Mouse (Mus musculus): ENCODE results near the gene Ctps. TPM values are rescaled to one million over a fixed set of nuclear protein-coding genes. Genes with fewer than 3 reads are reported as not detected.

Ctps gene
- polyA plus RNA-seq (2012), result 0.43 TPM in 2 replicates

DNA sequence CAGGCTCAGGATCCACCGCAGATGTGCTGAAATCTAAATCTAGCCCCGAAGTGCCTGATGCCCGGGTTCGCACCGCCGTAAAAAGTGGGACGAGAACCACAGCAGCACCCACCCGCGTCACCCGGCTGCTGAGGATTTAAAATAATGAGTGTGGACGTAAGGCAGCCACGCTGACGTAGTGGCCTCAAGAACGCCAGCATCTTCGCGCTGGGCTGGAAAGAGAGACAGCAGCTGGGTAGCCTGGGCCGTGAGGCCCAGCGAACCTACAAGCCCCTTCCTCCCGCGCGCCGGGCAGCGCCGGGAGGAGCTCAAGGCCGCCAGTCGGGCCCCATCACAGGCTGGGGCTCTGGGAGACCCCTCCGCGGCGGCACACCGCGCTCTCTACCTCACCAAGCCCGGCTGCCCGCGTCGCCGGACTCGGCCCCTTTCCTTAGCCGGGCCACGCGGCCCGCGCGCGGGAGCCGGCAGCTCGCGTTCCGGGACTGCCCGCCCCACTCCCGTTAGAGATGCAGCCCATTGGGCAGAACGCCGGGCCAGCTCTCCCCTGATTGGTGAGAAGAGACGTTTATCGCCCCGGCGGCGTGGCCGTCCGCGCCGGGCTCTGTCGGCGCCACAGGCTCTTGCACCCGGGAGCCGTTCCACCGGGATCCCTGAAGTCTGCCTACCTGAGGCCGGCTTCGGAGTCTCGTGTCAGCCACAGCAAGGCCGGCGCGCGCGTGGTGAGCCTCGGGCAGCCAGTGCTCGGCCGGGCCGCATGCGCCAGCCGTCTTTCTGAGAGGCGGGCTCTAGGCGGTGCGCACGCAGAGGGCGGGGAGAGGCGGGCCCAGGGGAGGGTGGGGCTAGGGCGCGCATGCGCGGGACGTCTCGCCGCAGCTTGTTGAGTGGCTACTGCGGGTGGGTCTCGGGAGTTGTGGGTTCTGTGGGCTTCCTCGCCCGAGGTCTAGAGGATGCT lies at the start of gene Ctps:
Gene Ctps, minus strand, starts transcription at position 791 of the 952 bp plus-strand sequence.
- Histone ChIP-seq H3K4me3 (replicated peaks) (peak within 1 kb of the TSS; percentile 68), H3K4me1 (ENCODE audit: control insufficient read depth) (peaks cover 44% of the 10 kb centered on the region), H3K27me3 (ENCODE audit: control insufficient read depth) (no peaks in the 10 kb centered on the region), H3K9me3 (ENCODE audit: control insufficient read depth, low read length) (no peaks in the 10 kb centered on the region), H3K36me3 (ENCODE audit: control insufficient read depth) (peaks cover 34% of the 10 kb centered on the region)
- no peak for TF ChIP-seq TAL1 (IDR thresholded peaks at IDR 0.05; ENCODE audit: low read length)
- TF ChIP-seq GATA1 (IDR thresholded peaks at IDR 0.05; ENCODE audit: low read length), result peak; percentile 51

GRCm38 (mm10) chr4:120616199-120617025 lies 46.3 kb upstream of the Ctps start:
- Histone ChIP-seq H3K4me1 (ENCODE audit: control insufficient read depth) (peaks cover 70% of the 10 kb centered on the region), H3K27me3 (ENCODE audit: control insufficient read depth) (no peaks in the 10 kb centered on the region)

DNA sequence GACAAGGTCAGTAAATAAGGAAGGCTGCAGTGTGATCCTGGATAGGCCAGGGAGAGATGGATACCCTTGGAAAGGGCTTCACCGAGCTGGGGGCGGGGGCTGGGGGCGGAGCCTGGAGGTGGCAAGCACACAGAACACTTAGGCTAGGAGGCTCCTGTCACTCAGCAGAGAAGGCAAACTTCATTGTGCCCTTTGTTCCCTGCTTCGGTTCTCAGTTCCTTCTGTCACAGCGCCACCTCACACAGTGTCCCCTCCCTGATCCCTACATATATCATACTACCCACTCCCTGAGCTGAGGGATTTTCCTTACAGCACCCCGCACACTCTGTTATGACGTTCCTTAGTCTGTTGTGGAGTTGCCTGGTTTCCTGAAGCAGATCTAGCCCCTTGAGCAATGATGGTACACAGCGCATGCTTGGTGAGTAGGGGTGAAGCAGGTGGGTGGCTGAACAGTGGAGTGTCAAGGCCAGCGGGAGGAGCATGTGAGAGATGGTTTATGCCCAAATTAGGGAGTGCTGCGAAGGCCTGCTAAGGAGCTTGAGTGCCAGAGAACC lies 45.5 kb upstream of the Ctps start:
- Histone ChIP-seq H3K9me3 (ENCODE audit: control insufficient read depth, low read length) (no peaks in the 10 kb centered on the region), H3K27me3 (ENCODE audit: control insufficient read depth) (no peaks in the 10 kb centered on the region), H3K36me3 (ENCODE audit: control insufficient read depth) (no peaks in the 10 kb centered on the region; the same call in 1 of the 2 replicates), H3K4me3 (replicated peaks) (no peak overlapping the region), H3K4me1 (ENCODE audit: control insufficient read depth) (peaks cover 71% of the 10 kb centered on the region)
- no peak for TF ChIP-seq GATA1 (IDR thresholded peaks at IDR 0.05; ENCODE audit: low read length)
- no peak for TF ChIP-seq TAL1 (IDR thresholded peaks at IDR 0.05; ENCODE audit: low read length)

More at GRCm38 (mm10) chr4:120616199-120617025, 46.3 kb upstream of the Ctps start:
- no peak for TF ChIP-seq GATA1 (IDR thresholded peaks at IDR 0.05; ENCODE audit: low read length)
- no peak for TF ChIP-seq TAL1 (IDR thresholded peaks at IDR 0.05; ENCODE audit: low read length)
- no peaks in the 10 kb centered on the region; the same call in 1 of the 2 replicates for H3K36me3 ChIP-seq (ENCODE audit: control insufficient read depth)
- H3K9me3 ChIP-seq (ENCODE audit: control insufficient read depth, low read length), result no peaks in the 10 kb centered on the region
- no peak overlapping the region for H3K4me3 ChIP-seq (replicated peaks)

DNA sequence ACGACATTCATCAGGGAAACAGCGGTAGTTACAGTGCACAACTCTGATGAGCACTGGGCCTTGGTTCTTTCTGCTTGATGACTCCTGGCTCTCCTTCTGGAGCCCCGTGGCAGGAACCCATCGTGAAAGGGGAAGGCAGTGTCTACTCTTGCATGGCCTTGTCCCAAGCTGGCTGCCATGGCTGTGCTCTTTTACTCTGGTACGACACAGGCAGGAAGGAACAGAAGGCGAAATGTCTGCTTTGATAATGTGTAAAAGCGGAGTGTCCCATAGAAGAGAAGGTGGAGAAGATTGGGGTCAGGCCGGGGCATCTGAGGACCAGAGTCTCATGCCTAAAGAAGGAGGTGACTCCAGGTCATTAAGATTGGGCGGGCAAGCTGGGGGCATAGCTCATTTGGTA lies 44.6 kb upstream of the Ctps start:
- Histone ChIP-seq H3K9me3 (ENCODE audit: control insufficient read depth, low read length) (no peaks in the 10 kb centered on the region), H3K36me3 (ENCODE audit: control insufficient read depth) (no peaks in the 10 kb centered on the region; the same call in 1 of the 2 replicates), H3K4me3 (replicated peaks) (no peak overlapping the region), H3K4me1 (ENCODE audit: control insufficient read depth) (peaks cover 69% of the 10 kb centered on the region), H3K27me3 (ENCODE audit: control insufficient read depth) (no peaks in the 10 kb centered on the region)
- TF ChIP-seq GATA1 (IDR thresholded peaks at IDR 0.05; ENCODE audit: low read length), result no peak
- TF ChIP-seq TAL1 (IDR thresholded peaks at IDR 0.05; ENCODE audit: low read length), result no peak

DNA sequence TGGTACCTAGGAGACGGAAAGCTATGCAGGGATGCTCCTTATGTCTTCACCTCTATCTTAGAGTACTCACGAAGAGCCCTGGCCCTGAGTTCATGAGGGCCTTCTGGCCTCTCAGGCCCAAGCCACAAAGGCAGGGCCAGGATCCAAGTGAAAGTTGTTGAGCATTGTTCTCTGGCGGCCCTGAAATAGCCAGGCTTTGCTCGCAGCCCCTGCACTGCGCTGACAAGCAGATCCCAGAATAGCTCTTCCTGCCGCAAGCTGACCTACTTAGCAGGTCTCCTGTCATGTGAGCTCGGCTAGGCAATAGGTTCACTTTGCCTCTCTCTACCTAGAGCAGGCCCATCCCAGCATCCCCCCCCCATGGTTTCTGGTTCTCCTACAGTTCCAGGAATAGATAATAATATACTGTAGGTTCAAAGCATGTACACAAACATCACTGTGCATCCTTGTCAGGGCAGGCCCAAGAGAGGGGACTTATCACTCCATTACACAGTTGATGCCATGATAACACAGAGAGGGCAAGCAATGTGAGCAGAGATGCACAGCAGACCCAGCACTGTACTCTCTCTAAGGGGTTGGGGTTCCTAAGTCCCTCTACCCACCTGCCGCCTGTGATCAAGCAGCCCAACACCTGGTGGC lies 43.7 kb upstream of the Ctps start:
- no peak overlapping the region for H3K4me3 ChIP-seq (replicated peaks)
- no peaks in the 10 kb centered on the region; the same call in 1 of the 2 replicates for H3K36me3 ChIP-seq (ENCODE audit: control insufficient read depth)
- no peaks in the 10 kb centered on the region for H3K27me3 ChIP-seq (ENCODE audit: control insufficient read depth)
- peaks cover 62% of the 10 kb centered on the region for H3K4me1 ChIP-seq (ENCODE audit: control insufficient read depth)
- no peaks in the 10 kb centered on the region for H3K9me3 ChIP-seq (ENCODE audit: control insufficient read depth, low read length)
- TF ChIP-seq TAL1 (IDR thresholded peaks at IDR 0.05; ENCODE audit: low read length) (no peak), GATA1 (IDR thresholded peaks at IDR 0.05; ENCODE audit: low read length) (no peak)

DNA sequence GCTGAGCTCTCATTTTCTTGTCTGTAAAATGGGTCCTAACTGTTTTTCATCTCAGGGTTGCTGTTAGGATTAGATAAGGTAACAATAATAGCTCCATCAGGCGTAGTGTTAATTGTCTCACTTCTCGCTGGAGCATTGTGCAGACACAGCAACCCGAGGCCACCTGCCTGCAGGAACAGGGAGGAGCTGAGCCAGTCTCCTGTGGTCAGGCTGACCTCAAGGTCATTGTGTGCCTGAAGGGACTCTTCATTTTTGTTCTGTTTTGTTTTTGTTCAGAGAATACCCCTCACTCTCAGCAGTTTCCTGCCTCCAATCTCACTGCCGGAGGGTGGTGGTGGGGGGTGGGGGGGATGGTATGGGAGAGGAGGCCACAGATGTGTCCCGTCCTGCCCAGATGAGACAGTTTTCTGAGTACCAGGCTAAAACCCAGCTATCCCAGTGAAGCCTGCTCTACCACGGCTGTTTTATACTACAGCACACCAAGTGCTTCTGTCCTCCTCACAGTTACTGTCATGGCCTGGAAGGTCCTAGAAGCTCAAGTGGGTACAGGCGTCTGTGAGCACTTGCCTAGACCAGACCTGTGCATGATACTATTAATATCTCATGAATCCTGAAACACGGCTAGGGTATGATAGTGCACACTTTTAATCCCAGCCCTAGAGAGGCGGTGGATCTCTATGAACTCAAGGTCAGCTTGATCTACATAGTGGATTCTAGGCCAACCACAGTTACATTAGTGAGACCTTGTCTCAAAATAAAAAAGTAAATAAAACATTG lies 42.4 kb upstream of the Ctps start:
- Histone ChIP-seq H3K4me1 (ENCODE audit: control insufficient read depth) (peaks cover 59% of the 10 kb centered on the region), H3K9me3 (ENCODE audit: control insufficient read depth, low read length) (no peaks in the 10 kb centered on the region), H3K27me3 (ENCODE audit: control insufficient read depth) (no peaks in the 10 kb centered on the region), H3K36me3 (ENCODE audit: control insufficient read depth) (no peaks in the 10 kb centered on the region; the same call in 1 of the 2 replicates), H3K4me3 (replicated peaks) (no peak overlapping the region)
- TF ChIP-seq GATA1 (IDR thresholded peaks at IDR 0.05; ENCODE audit: low read length) (no peak), TAL1 (IDR thresholded peaks at IDR 0.05; ENCODE audit: low read length) (no peak)

DNA sequence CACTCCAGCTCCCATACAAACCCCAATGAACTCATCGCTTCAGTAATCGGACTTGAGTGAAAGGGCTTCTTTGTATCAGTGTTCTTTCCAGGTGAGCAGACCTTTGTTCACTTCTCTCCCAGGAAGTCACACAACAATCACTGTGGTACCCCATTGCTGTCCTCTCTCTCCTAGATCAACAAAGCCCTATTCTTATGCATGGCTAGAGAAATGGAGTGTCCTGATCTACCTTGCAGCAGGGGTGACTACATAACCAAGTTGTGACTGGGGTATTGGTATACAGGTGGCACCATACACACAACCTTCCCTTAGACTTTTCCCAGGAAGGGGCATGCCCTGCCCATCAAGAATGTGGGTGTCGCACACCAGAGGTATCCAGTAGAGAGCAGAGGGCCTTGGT lies 40.9 kb upstream of the Ctps start:
- peaks cover 57% of the 10 kb centered on the region for H3K4me1 ChIP-seq (ENCODE audit: control insufficient read depth)
- H3K9me3 ChIP-seq (ENCODE audit: control insufficient read depth, low read length), result no peaks in the 10 kb centered on the region
- no peak for TF ChIP-seq TAL1 (IDR thresholded peaks at IDR 0.05; ENCODE audit: low read length)
- TF ChIP-seq GATA1 (IDR thresholded peaks at IDR 0.05; ENCODE audit: low read length), result no peak
- no peaks in the 10 kb centered on the region for H3K27me3 ChIP-seq (ENCODE audit: control insufficient read depth)
- no peak overlapping the region for H3K4me3 ChIP-seq (replicated peaks)
- H3K36me3 ChIP-seq (ENCODE audit: control insufficient read depth), result no peaks in the 10 kb centered on the region; the same call in 1 of the 2 replicates

DNA sequence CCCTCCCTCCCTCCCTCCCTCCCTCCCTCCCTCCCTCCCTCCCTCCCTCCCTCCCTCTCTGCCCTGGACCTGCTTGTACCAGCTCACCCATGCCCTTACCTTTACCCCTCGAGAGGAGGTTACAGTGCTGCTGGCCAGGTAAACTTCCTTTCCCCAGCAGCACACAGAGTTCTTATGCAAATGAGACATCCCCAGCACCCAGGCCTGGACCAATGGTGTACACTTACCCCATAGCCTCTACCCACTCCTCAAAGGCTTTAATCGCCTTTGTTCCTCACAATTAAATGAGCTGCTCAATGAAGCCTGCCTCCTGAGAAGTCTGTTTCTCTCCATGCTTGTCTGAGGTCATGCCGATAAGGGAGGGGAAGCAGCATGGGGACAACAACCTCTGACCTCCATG lies 36.9 kb upstream of the Ctps start:
- H3K36me3 ChIP-seq (ENCODE audit: control insufficient read depth), result no peaks in the 10 kb centered on the region
- TF ChIP-seq GATA1 (IDR thresholded peaks at IDR 0.05; ENCODE audit: low read length) (no peak), TAL1 (IDR thresholded peaks at IDR 0.05; ENCODE audit: low read length) (no peak)
- no peak overlapping the region for H3K4me3 ChIP-seq (replicated peaks)
- peaks cover 24% of the 10 kb centered on the region for H3K4me1 ChIP-seq (ENCODE audit: control insufficient read depth)
- no peaks in the 10 kb centered on the region for H3K9me3 ChIP-seq (ENCODE audit: control insufficient read depth, low read length)
- no peaks in the 10 kb centered on the region for H3K27me3 ChIP-seq (ENCODE audit: control insufficient read depth)
